Mouse (Mus musculus) hindbrain, embryonic 12.5 days (tissue): ENCODE measurements at regions not wholly inside any gene's neighbourhood (a gene's known extent, or its start where the extent isn't known, plus 50 kb on each side); places are given as distances from the start of the nearest gene placed in this dataset.

Experiments
- ATAC-seq: fragments of 200-750 bp; cut with Nextera tagmentation; 2 replicates; pipeline ENCODE4 v1.8.0; 2017; ENCODE audit warnings: moderate TSS enrichment; ENCODE audit not compliant: low FRiP score
- H3K27ac ChIP-seq: fragments of 300-500 bp; sonication (generic); 2 replicates; pipeline ENCODE4 v1.5.1; 2016; ENCODE audit warnings: mild to moderate bottlenecking
- H3K27me3 ChIP-seq: fragments of 300-500 bp; sonication (generic); 2 replicates; pipeline ENCODE4 v1.6.1; 2016; ENCODE audit warnings: mild to moderate bottlenecking
- H3K36me3 ChIP-seq: fragments of 300-500 bp; sonication (generic); 2 replicates; pipeline ENCODE4 v1.6.1; 2016; ENCODE audit warnings: mild to moderate bottlenecking
- H3K4me1 ChIP-seq: fragments of 300-500 bp; sonication (generic); 2 replicates; pipeline ENCODE4 v1.6.1; 2016
- H3K4me2 ChIP-seq: fragments of 300-500 bp; sonication (generic); replicated peaks from 2 replicates; pipeline ENCODE4 v1.6.1; 2016; ENCODE audit warnings: mild to moderate bottlenecking
- H3K4me3 ChIP-seq: fragments of 300-500 bp; sonication (generic); 2 replicates; pipeline ENCODE4 v1.5.1; 2016; ENCODE audit warnings: mild to moderate bottlenecking
- H3K9ac ChIP-seq: fragments of 300-500 bp; sonication (generic); 2 replicates; pipeline ENCODE4 v1.6.1; 2016; ENCODE audit warnings: mild to moderate bottlenecking, moderate library complexity
- H3K9me3 ChIP-seq: fragments of 300-500 bp; sonication (generic); replicated peaks from 2 replicates; pipeline ENCODE4 v1.6.1; 2016; ENCODE audit warnings: mild to moderate bottlenecking
- WGBS: fragments of 180-500 bp; shearing (Covaris S2); methylation state at CpG from one replicate; pipeline ENCODE4 v1.1.7; 2016; 5-methylcytosine and 5-hydroxymethylcytosine counted together

GRCm38 (mm10) chr13:117482624-117483023, 119.5 kb upstream of the Hcn1 start:
- WGBS = 70% methylated on average over 3 of the region's 3 CpGs
- no peak overlapping the region for H3K4me2 ChIP-seq

GRCm38 (mm10) chr13:117508746-117509145, 93.4 kb upstream of the Hcn1 start:
- ATAC-seq = no peak
- no peak overlapping the region for H3K9ac ChIP-seq
- no peak overlapping the region for H3K4me3 ChIP-seq
- H3K9me3 ChIP-seq = no peaks in the 10 kb centered on the region
- H3K36me3 ChIP-seq = no peaks in the 10 kb centered on the region
- H3K4me2 ChIP-seq = no peak overlapping the region
- no peaks in the 10 kb centered on the region for H3K4me1 ChIP-seq
- H3K27me3 ChIP-seq = no peaks in the 10 kb centered on the region
- H3K27ac ChIP-seq = no peak overlapping the region
- WGBS = 91% methylated on average over 4 of the region's 4 CpGs

More at GRCm38 (mm10) chr13:117482624-117483023, 119.5 kb upstream of the Hcn1 start:
- ATAC-seq = no peak
- Histone ChIP-seq H3K36me3 (no peaks in the 10 kb centered on the region), H3K27me3 (no peaks in the 10 kb centered on the region), H3K9ac (no peak overlapping the region), H3K27ac (no peak overlapping the region), H3K4me3 (no peak overlapping the region), H3K4me1 (no peaks in the 10 kb centered on the region), H3K9me3 (no peaks in the 10 kb centered on the region)

- WGBS = 51% methylated on average over 3 of the region's 3 CpGs
- no peak overlapping the region for H3K4me2 ChIP-seq
- ATAC-seq = no peak
- H3K9ac ChIP-seq = no peak overlapping the region
- no peaks in the 10 kb centered on the region for H3K9me3 ChIP-seq
- no peak overlapping the region for H3K4me3 ChIP-seq
- H3K36me3 ChIP-seq = no peaks in the 10 kb centered on the region
- H3K4me1 ChIP-seq = no peaks in the 10 kb centered on the region
- H3K27ac ChIP-seq = no peak overlapping the region
- no peaks in the 10 kb centered on the region for H3K27me3 ChIP-seq
Measured at GRCm38 (mm10) chr13:117550108-117550507, 52.0 kb upstream of the Hcn1 start.
